Mouse (Mus musculus): ENCODE data around the gene Rab27a.
A peak's percentile ranks its signal among the peaks of the same experiment; 100 is the strongest.
"Not testable (repeated sequence)": the region's sequence is repeated elsewhere in the genome, so short reads cannot be mapped to it uniquely, and the experiment has no call there.

The Rab27a gene

GRCm38 (mm10) chr9:73089222-73089920 lies 44.7 kb downstream of the Rab27a start:
- no peak for DNase-seq (ENCODE audit: extremely low spot score, low read depth, low spot score)

- DNase-seq (ENCODE audit: extremely low spot score, low read depth, low spot score): no peak
These were observed 45.5 kb downstream of the Rab27a start for GRCm38 (mm10) chr9:73090121-73090520.

- peak; percentile 46 for DNase-seq (ENCODE audit: extremely low spot score, low read depth, low spot score)
These were observed 47.1 kb downstream of the Rab27a start for GRCm38 (mm10) chr9:73091747-73092146.

- DNase-seq (ENCODE audit: extremely low spot score, low read depth, low spot score): no peak
These were observed 49.9 kb downstream of the Rab27a start for GRCm38 (mm10) chr9:73094580-73094979.

- no peak for DNase-seq (ENCODE audit: extremely low spot score, low read depth, low spot score)
These were observed 53.2 kb downstream of the Rab27a start for GRCm38 (mm10) chr9:73097898-73098297.

- DNase-seq (ENCODE audit: extremely low spot score, low read depth, low spot score): no peak
These were observed 56.9 kb downstream of the Rab27a start, which contains the start of gene Khdc3 for GRCm38 (mm10) chr9:73101536-73101935. Gene Khdc3 (plus strand): TSS chr9:73101836.

GRCm38 (mm10) chr9:73102181-73102580 lies 57.5 kb downstream of the Rab27a start, which contains the start of gene Gm20509:
Gene Gm20509 (plus strand): TSS chr9:73102470.
- DNase-seq (ENCODE audit: extremely low spot score, low read depth, low spot score): no peak

- DNase-seq (ENCODE audit: extremely low spot score, low read depth, low spot score): no peak
These were observed 58.7 kb downstream of the Rab27a start for GRCm38 (mm10) chr9:73103159-73103879.

- no peak for DNase-seq (ENCODE audit: extremely low spot score, low read depth, low spot score)
These were observed 59.2 kb downstream of the Rab27a start for GRCm38 (mm10) chr9:73103880-73104198.

- DNase-seq (ENCODE audit: extremely low spot score, low read depth, low spot score): no peak
These were observed 60.5 kb downstream of the Rab27a start for GRCm38 (mm10) chr9:73105141-73105540.

GRCm38 (mm10) chr9:73105771-73106170 lies 61.1 kb downstream of the Rab27a start:
- DNase-seq (ENCODE audit: extremely low spot score, low read depth, low spot score): no peak

- DNase-seq (ENCODE audit: extremely low spot score, low read depth, low spot score): peak; percentile 67
These were observed 68.6 kb downstream of the Rab27a start, which contains the start of gene Rsl24d1 for GRCm38 (mm10) chr9:73112919-73113906. Gene Rsl24d1 (plus strand): TSS chr9:73113426.

- DNase-seq (ENCODE audit: extremely low spot score, low read depth, low spot score): not testable (repeated sequence)
These were observed 72.0 kb downstream of the Rab27a start for GRCm38 (mm10) chr9:73116704-73117103.

- DNase-seq (ENCODE audit: extremely low spot score, low read depth, low spot score): no peak
These were observed 73.4 kb downstream of the Rab27a start for GRCm38 (mm10) chr9:73118012-73118411.

GRCm38 (mm10) chr9:73121735-73122134 lies 77.1 kb downstream of the Rab27a start:
- no peak for DNase-seq (ENCODE audit: extremely low spot score, low read depth, low spot score)

- no peak for DNase-seq (ENCODE audit: extremely low spot score, low read depth, low spot score)
These were observed 80.5 kb downstream of the Rab27a start for GRCm38 (mm10) chr9:73125043-73125570.

- DNase-seq (ENCODE audit: extremely low spot score, low read depth, low spot score): no peak
These were observed 82.8 kb downstream of the Rab27a start for GRCm38 (mm10) chr9:73127457-73127856.

GRCm38 (mm10) chr9:73129875-73130274 lies 85.2 kb downstream of the Rab27a start:
- DNase-seq (ENCODE audit: extremely low spot score, low read depth, low spot score): no peak

- DNase-seq (ENCODE audit: extremely low spot score, low read depth, low spot score): no peak
These were observed 85.9 kb downstream of the Rab27a start for GRCm38 (mm10) chr9:73130529-73130928.

GRCm38 (mm10) chr9:73137341-73137886 lies 92.8 kb downstream of the Rab27a start:
- DNase-seq (ENCODE audit: extremely low spot score, low read depth, low spot score): no peak
